Mouse (Mus musculus): Measurements from ENCODE around the gene Npcd. TPM values are rescaled to one million over a fixed set of nuclear protein-coding genes. Genes with fewer than 3 reads are reported as not detected.

Gene Npcd
- not detected in 2 replicates for total RNA-seq (2015; ENCODE audit: low replicate concordance)
- not detected in 2 replicates for total RNA-seq (2017; ENCODE audit: low replicate concordance)

DNA sequence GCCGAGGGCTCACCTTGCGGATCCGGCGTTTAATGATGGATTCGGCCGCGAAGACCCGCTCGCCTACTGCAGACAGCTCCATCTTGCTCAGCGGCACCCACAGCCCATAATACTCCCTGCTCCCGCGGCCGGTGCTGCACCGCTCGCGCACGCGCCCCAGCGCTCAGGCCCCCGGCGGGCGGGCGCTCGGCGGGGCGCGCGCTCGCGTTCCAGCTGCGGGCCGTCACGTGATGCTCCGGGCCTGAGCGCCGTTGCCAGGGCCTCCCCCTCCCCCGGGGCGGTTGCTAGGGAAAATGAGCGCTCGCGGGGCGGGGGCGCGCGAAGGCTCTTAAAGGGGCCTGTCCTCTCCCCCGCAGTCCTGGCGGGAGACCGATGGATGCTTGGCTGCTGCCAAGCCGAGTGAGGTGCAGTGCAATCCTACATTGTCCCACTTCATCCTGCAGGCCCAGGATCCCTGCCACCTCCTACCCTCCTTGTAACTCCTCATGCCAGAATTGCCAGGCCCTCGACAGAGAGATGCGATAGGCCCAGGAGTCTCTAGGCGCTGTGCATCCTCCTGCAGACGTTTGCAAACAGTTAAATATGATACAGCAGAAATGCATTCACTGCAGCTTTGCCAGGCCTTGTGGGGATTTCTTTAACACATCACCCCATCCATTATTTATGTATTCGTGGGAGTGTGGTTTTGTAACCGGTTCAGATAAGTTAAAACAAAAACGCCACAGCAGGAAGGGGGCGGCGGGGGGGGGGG lies at the start of gene Npcd, which contains the start of gene Cbx6:
Npcd (minus strand) TSS at position 108 of the 751 bp plus-strand sequence.
Cbx6 (minus strand) TSS at position 559 of the 751 bp plus-strand sequence.
- peak; percentile 68 for ATAC-seq (replicated peaks; ENCODE audit: low FRiP score, poor library complexity, severe bottlenecking)

GRCm38 (mm10) chr15:79883352-79883822 lies 49.4 kb upstream of the Npcd start:
- peak; percentile 93 for ATAC-seq (replicated peaks; ENCODE audit: low FRiP score, poor library complexity, severe bottlenecking)

DNA sequence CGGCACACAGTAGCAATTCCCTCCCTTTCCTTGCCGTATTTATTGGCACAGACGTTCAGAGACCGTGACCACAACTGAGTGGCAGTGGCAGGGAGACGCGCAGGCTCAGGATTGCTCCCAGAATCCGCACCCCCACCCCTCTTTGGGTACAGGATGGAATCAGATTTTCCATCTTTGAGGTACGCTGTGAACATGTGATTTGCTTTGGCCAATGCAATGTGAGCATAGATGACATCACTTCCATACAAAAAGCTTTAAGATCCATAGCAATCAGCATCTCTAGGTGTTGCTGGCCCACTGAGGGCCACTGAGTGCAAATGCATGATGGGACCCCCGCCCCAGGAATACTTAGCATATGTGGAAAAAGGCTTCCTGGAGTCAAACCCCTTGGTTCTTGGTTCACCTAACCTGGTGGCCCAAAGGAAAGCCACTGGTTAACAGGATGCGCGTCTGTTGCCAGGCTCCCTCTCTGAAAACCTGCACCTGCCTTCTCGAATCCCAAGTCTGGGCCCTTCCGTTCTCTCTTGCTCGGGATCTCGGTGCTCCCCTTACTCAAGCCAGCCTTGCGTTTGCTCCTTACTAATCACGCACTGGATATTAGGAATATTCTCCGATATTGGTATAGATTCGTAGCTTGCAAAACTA lies 48.7 kb upstream of the Npcd start:
- no peak for ATAC-seq (replicated peaks; ENCODE audit: low FRiP score, poor library complexity, severe bottlenecking)

- ATAC-seq (replicated peaks; ENCODE audit: low FRiP score, poor library complexity, severe bottlenecking) = no peak
Observed at GRCm38 (mm10) chr15:79880477-79880876, 46.4 kb upstream of the Npcd start.

- no peak for ATAC-seq (replicated peaks; ENCODE audit: low FRiP score, poor library complexity, severe bottlenecking)
Observed at GRCm38 (mm10) chr15:79879319-79879718, 45.3 kb upstream of the Npcd start.

GRCm38 (mm10) chr15:79878725-79879136 lies 44.7 kb upstream of the Npcd start:
- ATAC-seq (replicated peaks; ENCODE audit: low FRiP score, poor library complexity, severe bottlenecking) = no peak

GRCm38 (mm10) chr15:79875261-79875995 lies 41.4 kb upstream of the Npcd start:
- no peak for ATAC-seq (replicated peaks; ENCODE audit: low FRiP score, poor library complexity, severe bottlenecking)

DNA sequence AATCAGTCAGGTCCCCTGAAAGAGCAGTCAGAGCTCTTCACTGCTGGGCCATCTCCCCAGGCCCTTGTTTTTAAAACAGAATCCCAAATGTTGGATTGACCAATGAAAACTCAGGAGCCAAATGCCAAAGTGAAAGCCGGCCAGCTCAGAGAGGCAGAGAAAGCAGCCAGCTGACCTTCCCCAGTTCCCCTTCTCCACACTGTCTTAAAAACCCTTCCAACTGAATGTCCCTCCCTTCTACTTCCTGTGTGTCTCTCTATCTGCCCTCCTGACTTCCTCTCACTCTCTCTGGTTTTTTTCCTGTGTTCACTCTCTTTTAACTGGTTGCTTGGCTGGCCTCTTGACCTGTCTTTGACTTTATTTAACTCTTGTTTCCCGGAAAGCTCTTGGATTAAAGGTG lies 40.0 kb upstream of the Npcd start:
- ATAC-seq (replicated peaks; ENCODE audit: low FRiP score, poor library complexity, severe bottlenecking) = no peak

DNA sequence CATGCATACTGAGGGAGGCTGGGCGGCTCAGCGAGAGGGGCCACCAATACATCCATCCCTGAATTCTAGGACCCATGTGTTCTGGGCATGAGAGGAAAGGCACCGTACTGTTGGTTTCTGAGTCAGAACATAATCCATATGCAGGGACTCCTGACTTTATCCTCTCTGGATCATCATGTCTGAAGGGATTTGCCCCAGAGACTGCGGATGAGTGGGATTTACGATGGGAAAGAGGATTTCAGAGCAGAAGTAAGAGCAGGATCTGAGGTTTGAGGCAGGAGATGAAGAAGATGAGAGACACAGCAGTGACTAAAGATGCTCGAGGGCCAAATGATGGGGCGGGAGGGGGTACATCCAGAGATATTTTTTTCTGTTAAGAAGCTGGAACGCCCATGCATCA lies 39.5 kb upstream of the Npcd start:
- ATAC-seq (replicated peaks; ENCODE audit: low FRiP score, poor library complexity, severe bottlenecking) = no peak

DNA sequence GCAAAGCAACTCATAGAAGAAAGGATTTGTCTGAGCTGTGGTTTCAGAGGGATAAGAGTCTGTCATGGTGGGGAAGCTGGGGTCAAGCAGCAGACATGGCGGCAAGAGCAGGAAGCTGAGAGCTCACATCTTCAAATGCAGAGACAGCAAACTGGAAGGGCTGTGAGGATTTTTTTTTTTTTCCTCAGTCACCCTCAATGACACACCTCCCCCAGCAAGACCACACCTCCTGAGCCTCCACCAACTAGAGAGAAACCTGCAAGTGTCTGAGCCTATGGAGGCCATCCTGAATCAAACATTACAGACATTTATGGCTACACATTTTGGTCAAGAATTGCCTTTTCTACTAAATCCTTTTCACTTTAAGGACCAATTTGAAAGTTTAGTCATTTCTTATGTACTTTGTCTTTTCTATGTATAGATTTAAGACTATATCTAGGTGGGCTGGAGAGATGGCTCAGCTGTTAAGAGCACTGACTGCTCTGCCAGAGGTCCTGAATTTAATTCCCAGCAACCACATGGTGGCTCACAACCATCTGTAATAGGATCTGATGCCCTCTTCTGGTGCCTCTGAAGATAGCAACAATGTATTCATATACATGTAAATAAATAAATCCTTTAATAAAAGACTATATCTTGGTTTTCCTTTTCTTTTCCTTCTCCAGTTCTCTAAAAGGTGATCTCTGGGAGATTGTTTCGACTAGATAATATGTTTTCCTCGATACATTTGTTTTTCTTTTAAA lies 33.4 kb upstream of the Npcd start:
- ATAC-seq (replicated peaks; ENCODE audit: low FRiP score, poor library complexity, severe bottlenecking) = no peak

DNA sequence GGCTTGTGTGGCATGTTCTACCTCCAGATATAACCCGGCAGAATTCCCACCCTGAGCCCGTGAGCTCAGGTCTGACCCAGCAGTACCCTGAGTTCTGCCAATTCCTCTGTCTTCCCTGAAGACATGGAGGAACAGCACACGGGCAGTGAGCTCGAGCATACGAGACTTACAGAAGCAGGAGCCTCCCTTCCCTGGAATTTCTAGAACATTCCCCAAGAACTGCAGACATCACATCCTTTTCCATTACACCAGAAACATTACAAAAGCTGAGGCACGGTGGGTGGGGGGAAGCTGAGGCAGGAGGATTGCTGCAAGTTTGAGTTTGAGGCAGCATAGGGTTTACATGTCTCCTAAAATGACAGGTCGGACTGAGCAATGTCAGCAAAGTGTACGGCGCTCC lies 25.8 kb upstream of the Npcd start:
- ATAC-seq (replicated peaks; ENCODE audit: low FRiP score, poor library complexity, severe bottlenecking) = no peak

GRCm38 (mm10) chr15:79858979-79859378 lies 24.9 kb upstream of the Npcd start:
- no peak for ATAC-seq (replicated peaks; ENCODE audit: low FRiP score, poor library complexity, severe bottlenecking)

- no peak for ATAC-seq (replicated peaks; ENCODE audit: low FRiP score, poor library complexity, severe bottlenecking)
Observed at GRCm38 (mm10) chr15:79850143-79850542, 16.1 kb upstream of the Npcd start.

- ATAC-seq (replicated peaks; ENCODE audit: low FRiP score, poor library complexity, severe bottlenecking) = no peak
Observed at GRCm38 (mm10) chr15:79847100-79847499, 13.1 kb upstream of the Npcd start.

- no peak for ATAC-seq (replicated peaks; ENCODE audit: low FRiP score, poor library complexity, severe bottlenecking)
Observed at GRCm38 (mm10) chr15:79845986-79846385, 11.9 kb upstream of the Npcd start.

- no peak for ATAC-seq (replicated peaks; ENCODE audit: low FRiP score, poor library complexity, severe bottlenecking)
Observed at GRCm38 (mm10) chr15:79842985-79843384, 8.9 kb upstream of the Npcd start.

DNA sequence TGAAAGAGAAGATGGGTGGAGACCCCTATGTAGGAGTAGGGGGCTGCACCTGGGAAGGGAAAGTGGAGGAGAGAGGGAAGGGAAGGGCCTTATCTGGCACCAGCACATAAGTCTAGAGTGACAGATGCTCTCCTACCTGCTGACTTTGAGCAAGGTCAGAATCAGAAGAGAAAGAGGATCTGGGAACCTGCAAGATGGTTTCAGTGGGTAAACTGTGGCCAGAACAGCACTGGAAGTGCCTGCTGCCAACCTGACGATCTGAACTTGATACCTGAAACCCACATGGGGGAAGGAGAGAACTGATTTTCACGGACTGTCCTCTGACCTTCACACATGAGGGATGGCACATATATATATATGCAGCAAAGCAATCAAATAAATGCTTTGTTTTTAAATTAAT lies 6.2 kb upstream of the Npcd start:
- no peak for ATAC-seq (replicated peaks; ENCODE audit: low FRiP score, poor library complexity, severe bottlenecking)

- ATAC-seq (replicated peaks; ENCODE audit: low FRiP score, poor library complexity, severe bottlenecking) = no peak
Observed at GRCm38 (mm10) chr15:79834881-79835260, 834 bp upstream of the Npcd start.

DNA sequence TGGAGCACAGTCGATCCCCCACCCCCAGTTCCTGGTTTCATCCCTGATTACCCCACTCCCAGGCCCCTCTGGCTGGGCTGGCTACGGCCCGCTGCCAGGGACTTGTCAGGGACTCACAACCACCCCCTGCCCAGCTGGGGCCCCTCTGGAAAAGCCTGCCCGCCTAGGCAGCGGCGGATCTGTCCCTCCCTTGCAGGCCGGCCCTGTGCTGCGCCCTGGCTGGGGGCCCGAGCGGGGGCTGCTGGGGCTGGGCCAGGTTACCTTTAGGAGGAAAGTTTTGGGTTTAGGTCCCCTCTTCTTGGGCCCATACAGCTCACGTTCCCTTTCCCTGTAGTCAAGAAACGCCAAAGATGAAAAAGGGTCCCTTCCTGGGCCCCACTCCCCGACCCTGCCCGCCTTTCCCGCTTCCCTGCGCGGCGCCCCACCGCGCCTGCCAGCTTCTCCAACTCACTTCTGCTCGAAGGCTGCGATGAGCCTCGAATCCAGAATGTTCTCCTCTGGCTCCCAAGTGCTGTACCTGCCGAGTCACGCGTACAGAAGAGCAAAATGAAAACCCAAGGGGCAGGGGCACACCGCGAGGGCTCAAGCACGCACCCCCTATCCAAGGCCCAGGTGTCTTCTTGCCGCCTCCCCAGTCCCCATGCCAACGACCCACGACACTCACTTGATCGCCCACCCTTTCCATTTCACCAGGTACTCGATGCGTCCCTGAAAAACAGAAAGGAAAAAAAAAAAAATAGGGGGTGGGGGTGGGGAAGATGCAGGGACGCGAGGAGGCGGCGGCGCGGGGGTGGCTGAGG lies 586 bp downstream of the Npcd start:
- ATAC-seq (replicated peaks; ENCODE audit: low FRiP score, poor library complexity, severe bottlenecking) = no peak

Measured in erythroid progenitor cell, adult 5-6 weeks (primary cell).